9 mouse cellular contexts compared by ENCODE assay signal in the genomic region with DNA sequence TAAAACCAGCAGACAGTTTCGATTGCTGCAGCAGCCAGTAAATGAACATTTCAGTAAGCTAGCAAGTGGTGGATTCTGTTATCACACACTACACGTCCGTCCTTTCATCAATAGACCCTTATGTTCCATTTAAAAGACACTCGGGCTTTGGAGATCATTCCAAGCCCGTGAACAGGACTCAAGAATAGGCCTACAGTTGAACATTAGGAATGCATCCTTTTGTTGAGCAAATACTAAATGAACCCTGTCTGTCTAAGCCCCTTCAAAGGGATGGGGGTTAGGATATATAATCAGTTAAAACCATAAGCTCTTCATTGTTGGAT. TPM values are rescaled to one million over a fixed set of nuclear protein-coding genes. Genes with fewer than 3 reads are reported as not detected.
DNase-seq lines count a peak whose midpoint lies in the region; ATAC-seq and TF ChIP-seq lines count a peak whose summit lies in the region.
"Had no signal": no experiment of that assay in that cellular context is flagged by ENCODE, and none has a peak within 500 bp of the region (broad histone marks: within the 10 kb centered on the region; RNA-seq: fewer than 3 reads in every experiment).

No protein-coding gene starts in this region.

- ATAC-seq in liver, embryonic 14.5 days (ENCODE audit: insufficient read depth), result no peak

- peak overlapping the region; percentile 64 for H3K4me2 ChIP-seq in liver, embryonic 14.5 days (ENCODE audit: low read depth)

- no peak for TF ChIP-seq POLR2A in heart, adult 2 months (IDR thresholded peaks at IDR 0.05; ENCODE audit: insufficient read depth, low read depth, low read length)
- no peak for TF ChIP-seq POLR2A in thymus, adult 2 months (IDR thresholded peaks at IDR 0.05; ENCODE audit: control insufficient read depth, extremely low read depth, insufficient read depth, low read length, poor library complexity)

- no peak for TF ChIP-seq EP300 in heart, adult 2 months (IDR thresholded peaks at IDR 0.05; ENCODE audit: insufficient read depth, low read depth, low read length)
- no peak for TF ChIP-seq EP300 in liver, embryonic 14.5 days (IDR thresholded peaks at IDR 0.05; ENCODE audit: low read depth)

- intact Hi-C loops in heart, adult 2 months (cut with DNase I), result no loop called here
- intact Hi-C loops in heart, postnatal 10 days (cut with DNase I), result no loop called here

- no peaks in the 10 kb centered on the region for H3K79me2 ChIP-seq in heart, adult 2 months (replicated peaks; ENCODE audit: control insufficient read depth, insufficient read depth, low read length)

- H3K36me3 ChIP-seq in heart, adult 2 months (ENCODE audit: control insufficient read depth, insufficient read depth, low read length), result no peaks in the 10 kb centered on the region
- no peaks in the 10 kb centered on the region for H3K36me3 ChIP-seq in thymus, adult 2 months (ENCODE audit: control insufficient read depth, insufficient read depth, low read length)
- no peaks in the 10 kb centered on the region for H3K36me3 ChIP-seq in liver, embryonic 14.5 days (replicated peaks; ENCODE audit: control insufficient read depth, insufficient read depth, low read depth)

- H3K27me3 ChIP-seq in heart, adult 2 months (ENCODE audit: control insufficient read depth, insufficient read depth, low read length), result peaks cover 14% of the 10 kb centered on the region
- peaks cover 14% of the 10 kb centered on the region for H3K27me3 ChIP-seq in thymus, adult 2 months (ENCODE audit: control insufficient read depth, insufficient read depth, low read length)
- peaks cover 80% of the 10 kb centered on the region for H3K27me3 ChIP-seq in liver, embryonic 14.5 days (ENCODE audit: control insufficient read depth, insufficient read depth, low read length)

- no peak for DNase-seq in heart, adult 2 months
- DNase-seq in heart, postnatal 10 days, result no peak
- DNase-seq in thymus, adult 2 months, result no peak
- DNase-seq in thymus, postnatal 0 days (ENCODE audit: low spot score), result no peak
- DNase-seq in liver, embryonic 14.5 days (ENCODE audit: low read depth in 3 of 3, low spot score in 3 of 3), result no peak
- no peak for DNase-seq in adrenal gland, adult 2 months
- DNase-seq in layer of hippocampus, adult 9-10 months (ENCODE audit: low spot score), result no peak
- no peak for DNase-seq in right cerebral cortex, adult 2 months (ENCODE audit: low spot score in 2 of 2)
- DNase-seq: adrenal gland, postnatal 36 days had no signal

- H3K4me1 ChIP-seq in heart, adult 2 months (ENCODE audit: control insufficient read depth, insufficient read depth, low read length), result peaks cover 3% of the 10 kb centered on the region; the same call in 1 of the 2 replicates
- peaks cover 8% of the 10 kb centered on the region for H3K4me1 ChIP-seq in thymus, adult 2 months (replicated peaks; ENCODE audit: control insufficient read depth, insufficient read depth, low read length)
- H3K4me1 ChIP-seq in liver, embryonic 14.5 days (replicated peaks; ENCODE audit: control insufficient read depth in 2 of 2, insufficient read depth in 2 of 2, low read length in 1 of 2), result peaks cover 0 to 5% of the 10 kb centered on the region in 2 experiments; a peak in 2 of 4 replicates

- H3K27ac ChIP-seq in heart, adult 2 months, result no peak overlapping the region
- no peak overlapping the region for H3K27ac ChIP-seq in thymus, adult 2 months (ENCODE audit: control insufficient read depth, insufficient read depth, low read length)
- H3K27ac ChIP-seq in liver, embryonic 14.5 days, result no peak overlapping the region

- TF ChIP-seq CTCF in heart, adult 2 months (IDR thresholded peaks at IDR 0.05), result no peak
- no peak for TF ChIP-seq CTCF in thymus, adult 2 months (IDR thresholded peaks at IDR 0.05; ENCODE audit: borderline replicate concordance, control insufficient read depth, extremely low read depth, insufficient read depth, low read length, poor library complexity)
- no peak for TF ChIP-seq CTCF in liver, embryonic 14.5 days (IDR thresholded peaks at IDR 0.05; ENCODE audit: low read depth)

- 25% methylated on average over 5 of the region's 5 CpGs for WGBS in heart, adult 2 months
- 31% methylated on average over 5 of the region's 5 CpGs for WGBS in thymus, adult 2 months
- WGBS in liver, embryonic 14.5 days (ENCODE audit: insufficient replicate concordance), result 12% methylated on average over 5 of the region's 5 CpGs

- no peaks in the 10 kb centered on the region for H3K9me3 ChIP-seq in liver, embryonic 14.5 days (ENCODE audit: control insufficient read depth, low read length)

- peak overlapping the region; percentile 51 for H3K4me3 ChIP-seq in heart, adult 2 months
- peak overlapping the region; percentile 51; the same call in 1 of the 2 replicates for H3K4me3 ChIP-seq in thymus, adult 2 months (ENCODE audit: control insufficient read depth, insufficient read depth, low read length)
- H3K4me3 ChIP-seq in liver, embryonic 14.5 days (ENCODE audit: insufficient read depth in 1 of 2, low read depth in 2 of 2, low read length in 2 of 2), result peak overlapping the region; percentile 41 to 57; a peak in 3 of 4 replicates

- H3K9ac ChIP-seq in heart, adult 2 months (ENCODE audit: low read depth, low read length), result no peak overlapping the region
- H3K9ac ChIP-seq in liver, embryonic 14.5 days (replicated peaks), result no peak overlapping the region

RNA-seq across cellular contexts. Expression of a gene that starts 14.6 kb away (rescaled TPM):
- total RNA-seq in heart, adult 2 months (2021), result under 1 TPM; 0.08 to 0.14 TPM
- polyA plus RNA-seq in heart, adult 2 months (2012; rRNA removed), result 0.18 TPM in 1 of 2 replicates, not detected in the other
- under 1 TPM; 0.22 TPM for total RNA-seq in heart, postnatal 10 days (2021)
- polyA plus RNA-seq in thymus, adult 2 months (2012; rRNA removed), result 2.0 and 2.2 TPM in 2 replicates
- 0.08 and 0.09 TPM in 2 replicates for polyA plus RNA-seq in thymus, postnatal 0 days (2015; fragmentation: Nextera tagmentation; extraction: Ambion mirVana)
- polyA plus RNA-seq in liver, embryonic 14.5 days (2012; rRNA removed), result 0.02 and 0.04 TPM in 2 replicates
- not detected in 2 replicates for polyA plus RNA-seq in liver, embryonic 14.5 days (2014; fragmentation: Nextera tagmentation; extraction: Ambion mirVana)
- under 1 TPM; 0.09 to 0.14 TPM for total RNA-seq in adrenal gland, adult 2 months (2021)
- 0.09 and 0.16 TPM in 2 replicates for polyA plus RNA-seq in adrenal gland, adult 2 months (2012; rRNA removed)
